Mouse (Mus musculus) neural tube, embryonic 15.5 days (tissue): ENCODE measurements at regions not wholly inside any gene's neighbourhood (a gene's known extent, or its start where the extent isn't known, plus 50 kb on each side); places are given as distances from the start of the nearest gene placed in this dataset.

Source experiments
- ATAC-seq: fragments of 200-750 bp; cut with Nextera tagmentation; 2 replicates; pipeline ENCODE4 v1.8.0; 2017; ENCODE audit warnings: mild to moderate bottlenecking, moderate TSS enrichment, moderate library complexity; ENCODE audit not compliant: low FRiP score
- H3K27ac ChIP-seq: fragments of 300-500 bp; sonication (generic); replicated peaks from 2 replicates; pipeline ENCODE4 v1.5.1; 2015; ENCODE audit warnings: mild to moderate bottlenecking, inconsistent platforms
- H3K27me3 ChIP-seq: fragments of 300-500 bp; sonication (generic); replicated peaks from 2 replicates; pipeline ENCODE4 v1.6.1; 2015; ENCODE audit warnings: inconsistent platforms
- H3K36me3 ChIP-seq: fragments of 300-500 bp; sonication (generic); 2 replicates; pipeline ENCODE4 v1.6.1; 2015; ENCODE audit warnings: inconsistent platforms
- H3K4me1 ChIP-seq: fragments of 300-500 bp; sonication (generic); 2 replicates; pipeline ENCODE4 v1.6.1; 2015; ENCODE audit warnings: inconsistent platforms
- H3K4me2 ChIP-seq: fragments of 300-500 bp; sonication (generic); 2 replicates; pipeline ENCODE4 v1.6.1; 2015; ENCODE audit warnings: inconsistent platforms, mild to moderate bottlenecking, moderate library complexity
- H3K4me3 ChIP-seq: fragments of 300-500 bp; sonication (generic); replicated peaks from 2 replicates; pipeline ENCODE4 v1.5.1; 2015; ENCODE audit warnings: mild to moderate bottlenecking, inconsistent platforms
- H3K9ac ChIP-seq: fragments of 300-500 bp; sonication (generic); replicated peaks from 2 replicates; pipeline ENCODE4 v1.6.1; 2015; ENCODE audit warnings: mild to moderate bottlenecking, inconsistent platforms
- H3K9me3 ChIP-seq: fragments of 300-500 bp; sonication (generic); replicated peaks from 2 replicates; pipeline ENCODE4 v1.6.1; 2016; ENCODE audit warnings: inconsistent platforms
- WGBS: fragments of 180-500 bp; shearing (Covaris S2); methylation state at CpG from one replicate; pipeline ENCODE4 v1.1.7; 2015; ENCODE audit warnings: mixed read lengths; 5-methylcytosine and 5-hydroxymethylcytosine counted together

DNA sequence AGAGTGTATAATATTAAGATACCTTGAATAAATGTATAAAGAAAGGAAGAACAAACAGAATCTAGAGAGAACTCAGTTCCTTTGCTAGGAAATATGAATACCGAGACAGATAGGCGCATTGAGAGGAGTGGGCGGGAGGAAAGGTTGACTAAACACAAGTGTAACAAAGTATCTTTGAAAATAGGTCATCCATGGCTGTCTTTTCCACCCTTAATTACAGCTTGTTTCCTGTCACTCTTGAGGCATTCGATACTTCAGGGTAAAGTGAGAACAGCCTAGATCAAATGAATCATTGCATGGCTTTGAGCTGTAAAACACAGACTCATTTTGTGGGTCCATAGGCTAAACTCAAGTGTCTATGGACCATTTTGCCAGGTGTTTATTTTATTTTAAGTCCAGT lies 985.3 kb upstream of the Gm7489 start:
- Histone ChIP-seq H3K27ac (no peak overlapping the region), H3K4me3 (no peak overlapping the region), H3K9me3 (no peaks in the 10 kb centered on the region), H3K9ac (no peak overlapping the region), H3K4me2 (no peak overlapping the region), H3K27me3 (no peaks in the 10 kb centered on the region), H3K4me1 (no peaks in the 10 kb centered on the region), H3K36me3 (no peaks in the 10 kb centered on the region)
- no peak for ATAC-seq
- WGBS: 87% methylated on average over 4 of the region's 4 CpGs

DNA sequence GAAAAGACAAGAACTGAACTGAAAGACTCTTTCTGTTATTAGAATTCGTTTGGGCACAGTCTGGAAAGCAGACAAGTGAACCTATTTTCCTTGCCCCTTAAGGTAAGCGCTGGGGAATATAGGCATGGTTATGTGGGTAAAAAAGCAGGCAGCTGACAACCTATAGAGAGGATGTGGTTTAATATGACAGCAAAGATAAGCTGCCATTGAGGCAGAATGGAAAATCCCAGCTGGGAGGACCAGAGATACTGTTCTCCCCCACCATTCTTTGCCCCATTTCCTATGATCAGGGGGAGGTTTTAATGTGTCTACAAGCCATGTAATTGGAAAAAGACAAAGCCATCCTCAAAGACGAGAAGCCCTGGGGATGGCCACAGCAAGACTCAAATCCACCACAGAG lies 984.9 kb upstream of the Gm7489 start:
- Histone ChIP-seq H3K4me3 (no peak overlapping the region), H3K27me3 (no peaks in the 10 kb centered on the region), H3K4me1 (no peaks in the 10 kb centered on the region), H3K9ac (no peak overlapping the region), H3K27ac (no peak overlapping the region), H3K36me3 (no peaks in the 10 kb centered on the region), H3K9me3 (no peaks in the 10 kb centered on the region), H3K4me2 (no peak overlapping the region)
- no peak for ATAC-seq
- WGBS: 76% methylated on average over 3 of the region's 3 CpGs

DNA sequence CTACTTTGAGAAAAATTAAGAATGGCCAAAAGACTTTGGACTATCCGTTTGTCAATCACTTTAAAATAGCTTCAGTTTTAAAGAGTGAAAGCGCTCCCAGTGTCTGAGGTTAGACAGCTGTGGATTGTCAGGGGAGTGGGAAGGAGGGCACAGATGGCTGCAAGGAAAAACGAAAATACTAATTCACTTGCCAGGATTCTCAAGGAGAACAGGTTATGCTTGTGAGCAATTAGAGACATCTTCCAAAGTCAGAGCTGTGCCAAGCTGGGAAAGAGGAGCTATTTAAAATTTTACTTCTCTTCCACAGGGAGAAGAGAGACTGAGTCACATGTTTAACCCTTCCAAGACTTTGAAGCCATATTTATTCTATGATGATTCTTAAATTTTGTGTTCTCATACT lies 979.5 kb upstream of the Gm7489 start:
- no peak overlapping the region for H3K27ac ChIP-seq

DNA sequence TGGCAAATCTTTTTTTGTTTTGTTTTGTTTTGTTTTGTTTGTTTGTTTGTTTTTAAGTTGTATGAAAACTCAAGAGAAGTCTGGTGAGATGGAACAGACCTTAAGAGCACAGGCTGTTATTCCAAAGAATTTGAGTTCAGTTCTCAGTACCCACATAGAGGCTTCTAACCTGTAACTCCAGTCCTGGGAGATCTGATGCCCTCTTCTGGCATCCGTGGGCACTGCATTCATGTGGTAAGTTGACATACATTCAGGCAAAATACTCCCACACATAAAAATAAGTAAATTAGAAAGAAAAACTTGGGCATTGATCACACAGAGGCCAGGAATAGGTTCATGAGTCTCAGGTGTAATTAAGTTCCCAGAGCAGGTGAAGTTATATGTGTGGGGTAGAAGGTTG lies 977.5 kb upstream of the Gm7489 start:
- no peak for ATAC-seq
- no peak overlapping the region for H3K4me3 ChIP-seq
- 44% methylated on average over 1 of the region's 1 CpGs for WGBS
- no peak overlapping the region for H3K4me2 ChIP-seq
- H3K36me3 ChIP-seq: no peaks in the 10 kb centered on the region
- no peak overlapping the region for H3K27ac ChIP-seq
- H3K4me1 ChIP-seq: no peaks in the 10 kb centered on the region
- no peaks in the 10 kb centered on the region for H3K27me3 ChIP-seq
- no peak overlapping the region for H3K9ac ChIP-seq
- H3K9me3 ChIP-seq: no peaks in the 10 kb centered on the region

More for the DNA sequence above, 979.5 kb upstream of the Gm7489 start:
- ATAC-seq: no peak
- Histone ChIP-seq H3K27me3 (no peaks in the 10 kb centered on the region), H3K4me1 (no peaks in the 10 kb centered on the region), H3K9me3 (no peaks in the 10 kb centered on the region), H3K9ac (no peak overlapping the region), H3K36me3 (no peaks in the 10 kb centered on the region), H3K4me3 (no peak overlapping the region), H3K4me2 (no peak overlapping the region)
- 77% methylated on average over 3 of the region's 3 CpGs for WGBS

DNA sequence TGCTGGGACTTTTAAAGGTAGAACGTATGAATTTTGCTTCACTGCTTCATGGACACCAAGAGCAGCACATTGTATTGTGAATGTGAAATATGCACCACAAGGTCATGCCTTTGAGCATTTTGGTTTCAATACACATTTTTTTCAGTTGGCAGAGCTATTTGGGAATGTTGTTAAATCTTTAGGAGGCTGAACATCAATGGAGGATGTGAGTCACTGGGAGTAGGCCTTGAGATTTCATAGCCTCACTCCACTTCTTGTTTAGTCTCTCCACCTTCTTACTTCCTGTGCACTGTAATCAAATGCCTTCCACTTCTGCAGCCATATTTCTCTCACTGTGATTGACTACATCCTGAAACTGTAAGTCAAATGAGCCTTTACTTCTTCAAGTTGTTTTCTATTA lies 962.4 kb upstream of the Gm7489 start:
- ATAC-seq: no peak
- no peak overlapping the region for H3K4me3 ChIP-seq
- H3K4me1 ChIP-seq: no peaks in the 10 kb centered on the region
- H3K9ac ChIP-seq: no peak overlapping the region
- 83% methylated on average over 1 of the region's 1 CpGs for WGBS
- H3K27ac ChIP-seq: no peak overlapping the region
- H3K4me2 ChIP-seq: no peak overlapping the region
- no peaks in the 10 kb centered on the region for H3K27me3 ChIP-seq
- H3K36me3 ChIP-seq: no peaks in the 10 kb centered on the region
- H3K9me3 ChIP-seq: peaks cover 9% of the 10 kb centered on the region; the same call in 1 of the 2 replicates

DNA sequence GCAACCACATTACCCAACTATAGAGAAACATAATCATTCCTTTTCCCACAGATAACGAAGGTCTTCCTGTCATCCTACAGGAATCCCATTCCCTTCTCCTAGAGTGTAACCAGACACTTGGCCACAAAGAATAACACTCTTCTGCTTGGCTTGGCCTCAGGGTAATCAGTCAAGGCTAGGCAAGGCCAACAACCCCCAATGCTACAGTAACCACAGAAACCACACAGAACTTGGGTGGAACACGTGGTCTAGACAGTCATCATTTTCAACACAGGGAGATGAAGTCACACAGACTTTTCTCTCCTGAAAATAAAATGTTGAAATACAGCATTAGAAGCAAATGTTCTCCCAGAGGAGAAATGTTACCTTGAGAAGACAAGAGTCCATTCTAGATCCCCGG lies 956.3 kb upstream of the Gm7489 start:
- no peak for ATAC-seq
- 79% methylated on average over 3 of the region's 3 CpGs for WGBS
- H3K36me3 ChIP-seq: no peaks in the 10 kb centered on the region

DNA sequence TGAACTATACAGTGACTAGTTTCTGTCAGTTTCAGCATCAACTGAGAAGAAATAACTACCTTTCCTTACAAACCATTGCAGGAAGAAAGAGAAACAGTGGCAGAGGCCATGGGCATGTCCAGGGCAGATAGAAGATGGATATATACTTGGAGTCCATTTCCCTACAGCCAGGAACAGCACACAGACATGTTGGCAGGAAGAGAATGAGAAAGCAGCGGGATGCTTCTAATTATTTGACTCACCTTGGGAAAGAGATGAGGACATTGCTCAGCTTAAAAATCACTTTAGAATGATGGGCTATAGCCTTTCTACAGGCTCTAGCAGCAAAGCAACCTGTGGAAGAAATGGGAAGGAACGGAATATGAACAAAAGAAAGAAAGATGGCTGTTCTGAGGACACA lies 947.6 kb upstream of the Gm7489 start:
- no peak for ATAC-seq
- H3K9ac ChIP-seq: no peak overlapping the region
- H3K4me1 ChIP-seq: no peaks in the 10 kb centered on the region
- 60% methylated on average over 2 of the region's 2 CpGs for WGBS
- no peak overlapping the region for H3K27ac ChIP-seq
- H3K4me2 ChIP-seq: no peak overlapping the region
- no peaks in the 10 kb centered on the region for H3K27me3 ChIP-seq
- H3K36me3 ChIP-seq: no peaks in the 10 kb centered on the region
- H3K9me3 ChIP-seq: 0 out of 2 replicates have a peak, but pooled peaks cover 2% of the 10 kb centered on the region
- H3K4me3 ChIP-seq: no peak overlapping the region

More for the DNA sequence above, 956.3 kb upstream of the Gm7489 start:
- Histone ChIP-seq H3K27me3 (no peaks in the 10 kb centered on the region), H3K4me2 (no peak overlapping the region), H3K9me3 (no peaks in the 10 kb centered on the region), H3K4me1 (no peaks in the 10 kb centered on the region), H3K27ac (no peak overlapping the region), H3K4me3 (no peak overlapping the region), H3K9ac (no peak overlapping the region)

DNA sequence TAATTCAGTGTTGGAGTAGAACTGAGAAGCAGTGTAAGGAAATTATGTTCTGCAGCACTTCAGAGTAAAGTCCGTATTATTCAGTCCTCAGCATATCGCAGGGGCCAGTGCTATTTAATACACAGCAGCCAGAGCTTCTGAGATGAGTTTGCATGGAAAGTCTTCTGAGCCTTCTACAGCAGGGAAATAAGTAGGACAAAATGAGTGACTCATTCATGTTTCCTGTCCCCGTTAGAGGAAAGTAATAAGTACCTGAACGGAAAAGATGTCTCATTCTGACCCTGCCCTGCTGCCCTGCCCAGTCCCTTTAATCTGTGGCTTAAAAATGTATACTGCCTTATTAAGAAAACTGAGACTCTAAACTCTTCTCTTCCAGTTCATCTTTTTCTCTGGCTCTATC lies 940.1 kb upstream of the Gm7489 start:
- no peak overlapping the region for H3K9ac ChIP-seq
- H3K27ac ChIP-seq: no peak overlapping the region
- H3K27me3 ChIP-seq: no peaks in the 10 kb centered on the region
- no peaks in the 10 kb centered on the region for H3K4me1 ChIP-seq
- no peak for ATAC-seq
- H3K9me3 ChIP-seq: no peaks in the 10 kb centered on the region
- WGBS: 90% methylated on average over 4 of the region's 4 CpGs
- no peak overlapping the region for H3K4me3 ChIP-seq
- no peaks in the 10 kb centered on the region for H3K36me3 ChIP-seq
- H3K4me2 ChIP-seq: no peak overlapping the region

DNA sequence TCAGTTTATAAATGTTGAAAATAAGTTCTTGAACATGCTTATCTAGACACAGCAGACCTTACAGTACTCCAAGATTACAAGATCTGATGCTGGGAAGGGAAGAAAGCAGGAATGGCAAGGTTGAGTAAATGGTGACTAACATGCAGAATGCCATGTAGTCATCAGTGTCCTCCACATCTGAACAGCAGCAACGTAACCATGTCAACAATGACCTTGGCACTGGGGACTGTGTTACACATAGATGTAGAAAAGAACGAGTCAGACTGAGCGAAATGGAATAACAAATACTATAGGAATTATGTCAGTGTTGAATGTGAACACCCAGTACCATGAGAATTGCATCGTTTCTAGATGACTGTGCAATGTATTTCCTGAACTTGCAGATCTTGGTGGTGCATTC lies 936.5 kb upstream of the Gm7489 start:
- Histone ChIP-seq H3K9me3 (no peaks in the 10 kb centered on the region), H3K9ac (no peak overlapping the region), H3K4me3 (no peak overlapping the region), H3K4me2 (no peak overlapping the region), H3K27ac (no peak overlapping the region), H3K36me3 (no peaks in the 10 kb centered on the region), H3K27me3 (no peaks in the 10 kb centered on the region), H3K4me1 (no peaks in the 10 kb centered on the region)
- 94% methylated on average over 4 of the region's 4 CpGs for WGBS
- no peak for ATAC-seq

DNA sequence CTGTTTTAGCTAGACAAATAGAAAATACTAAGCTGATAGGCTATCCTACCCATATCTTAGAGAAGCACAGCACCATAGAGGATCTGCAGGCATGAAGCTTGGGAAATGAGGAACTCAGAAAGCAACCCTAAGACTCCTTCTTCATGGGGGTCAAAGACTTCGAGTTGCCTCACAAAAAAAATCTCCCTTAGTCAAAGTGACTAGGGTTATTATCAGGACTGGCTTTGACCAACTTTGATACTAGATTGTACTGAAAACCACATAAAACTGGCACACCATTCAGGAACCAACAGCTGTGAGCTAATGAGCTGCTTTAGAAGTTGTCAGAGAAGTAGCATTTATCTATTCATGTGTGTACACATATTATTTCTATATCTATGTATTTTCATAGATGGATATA lies 931.2 kb upstream of the Gm7489 start:
- Histone ChIP-seq H3K9ac (no peak overlapping the region), H3K36me3 (no peaks in the 10 kb centered on the region), H3K27me3 (no peaks in the 10 kb centered on the region), H3K4me2 (no peak overlapping the region), H3K4me3 (no peak overlapping the region), H3K9me3 (no peaks in the 10 kb centered on the region), H3K27ac (no peak overlapping the region), H3K4me1 (no peaks in the 10 kb centered on the region)
- ATAC-seq: no peak
- WGBS: 61% methylated on average over 1 of the region's 1 CpGs

DNA sequence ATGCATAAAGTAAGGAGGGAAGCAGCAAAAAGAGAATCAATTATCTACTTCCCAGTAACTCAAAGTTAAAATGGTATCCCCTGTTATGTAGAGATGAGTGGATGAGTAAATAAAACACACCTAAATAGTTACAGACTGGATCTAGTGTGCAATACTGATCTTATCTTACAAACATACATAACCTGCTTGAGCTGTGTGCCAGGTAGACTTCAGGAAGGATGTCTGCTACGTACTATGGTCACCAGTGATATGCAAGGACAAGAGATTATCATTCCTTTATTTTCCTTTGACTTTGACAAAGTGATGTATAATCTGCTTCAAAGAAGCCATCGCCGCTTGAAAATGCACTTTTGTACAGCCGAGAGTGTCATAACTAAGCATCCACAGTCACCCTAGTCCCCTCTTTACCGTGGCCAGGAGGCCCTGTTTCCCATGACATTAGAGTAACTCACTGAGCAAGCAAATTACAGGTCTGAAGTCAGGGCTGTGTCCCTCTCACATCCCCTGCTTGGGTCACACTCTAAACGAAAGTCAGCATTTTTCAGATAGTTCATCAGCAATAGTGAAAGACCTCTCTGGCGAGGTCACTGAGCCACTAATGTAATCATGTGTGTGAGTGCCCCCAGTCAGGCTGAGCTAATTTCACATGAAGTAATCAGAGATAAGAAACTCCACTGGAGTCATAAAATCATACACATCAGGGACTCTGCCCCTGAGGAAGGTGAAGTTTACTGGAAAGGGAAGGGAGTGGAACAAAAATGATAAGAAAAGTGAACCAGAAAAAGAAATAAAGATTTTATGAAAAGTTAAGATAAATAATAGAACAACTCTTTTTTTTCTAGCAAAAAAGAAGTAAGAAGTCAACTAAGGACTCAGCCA lies 929.8 kb upstream of the Gm7489 start:
- no peak for ATAC-seq
- Histone ChIP-seq H3K36me3 (no peaks in the 10 kb centered on the region), H3K27me3 (no peaks in the 10 kb centered on the region), H3K4me2 (no peak overlapping the region), H3K27ac (no peak overlapping the region), H3K4me1 (no peaks in the 10 kb centered on the region), H3K9me3 (no peaks in the 10 kb centered on the region), H3K4me3 (no peak overlapping the region), H3K9ac (no peak overlapping the region)
- WGBS: 82% methylated on average over 7 of the region's 7 CpGs

DNA sequence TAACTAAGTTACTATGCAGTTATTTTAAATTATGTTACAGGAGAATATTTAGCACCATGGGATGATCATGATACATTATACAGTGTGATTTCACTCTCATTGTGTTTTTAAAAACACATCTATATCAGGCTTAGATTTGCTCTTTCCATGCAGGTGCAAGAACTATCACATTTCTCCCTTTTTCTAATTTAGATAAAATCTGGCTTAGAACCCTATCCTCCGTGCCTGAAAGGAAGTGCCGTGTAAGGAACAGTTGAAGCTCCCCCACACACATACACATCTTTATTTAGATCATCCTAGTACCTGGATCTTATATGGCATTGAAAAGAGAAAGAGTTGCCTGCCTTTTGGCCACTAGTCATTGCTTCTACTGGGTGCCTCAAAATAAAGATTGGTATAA lies 925.0 kb upstream of the Gm7489 start:
- 92% methylated on average over 2 of the region's 2 CpGs for WGBS
- no peaks in the 10 kb centered on the region for H3K9me3 ChIP-seq
- H3K4me1 ChIP-seq: no peaks in the 10 kb centered on the region
- no peak overlapping the region for H3K27ac ChIP-seq
- no peak overlapping the region for H3K4me2 ChIP-seq
- H3K27me3 ChIP-seq: no peaks in the 10 kb centered on the region
- H3K4me3 ChIP-seq: no peak overlapping the region
- no peak overlapping the region for H3K9ac ChIP-seq
- no peak for ATAC-seq
- no peaks in the 10 kb centered on the region for H3K36me3 ChIP-seq
